Mouse (Mus musculus) C2C12 (cell line): ENCODE results near the gene Fam71e1.

Source experiments
- CTCF ChIP-seq: IDR thresholded peaks from one replicate; pipeline ENCODE4 v1.5.1; 2011; ENCODE audit not compliant: control insufficient read depth, insufficient read depth, insufficient read length
- USF1 ChIP-seq: IDR thresholded peaks from one replicate; pipeline ENCODE4 v1.6.1; 2011; ENCODE audit warnings: low read depth, mild to moderate bottlenecking, control low read depth, moderate library complexity

DNA sequence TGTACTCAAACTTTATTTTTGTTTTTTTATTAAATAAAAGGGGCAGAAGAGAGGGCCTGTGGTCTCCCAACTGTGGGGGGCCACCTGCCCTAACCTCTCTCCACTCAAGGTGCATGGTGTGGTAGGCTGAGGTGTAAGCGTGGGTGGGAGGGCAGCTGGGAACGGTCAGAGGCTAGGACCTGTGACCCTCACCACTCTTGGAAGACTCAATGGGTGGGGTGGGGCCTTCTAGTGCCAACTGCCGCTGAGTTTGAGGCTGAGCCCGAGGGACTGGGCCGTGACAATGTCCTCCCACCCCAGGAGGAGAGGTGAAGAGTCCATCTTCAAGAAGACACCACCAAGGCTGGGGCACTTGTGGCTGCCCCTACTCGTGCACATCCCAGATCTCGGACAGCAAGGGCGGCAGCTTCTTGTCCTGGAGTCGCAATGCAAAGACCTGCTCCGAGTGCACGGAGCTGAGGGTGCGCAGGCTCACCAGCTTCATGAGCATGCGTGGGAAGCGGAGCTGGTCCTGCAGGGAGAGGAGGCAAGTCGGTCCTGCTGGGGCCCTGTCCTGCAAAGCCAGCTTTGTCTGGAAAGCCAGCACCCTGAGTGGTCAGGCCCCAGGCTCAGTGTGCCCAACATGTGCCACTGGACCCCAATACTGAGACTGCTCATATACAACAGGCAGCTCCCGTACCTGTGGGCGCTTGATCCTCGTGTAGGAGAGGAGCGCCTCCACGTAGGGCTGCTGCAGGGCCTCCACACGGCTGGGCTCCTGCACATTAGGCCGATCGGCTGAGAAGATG, 53.4 kb downstream of the Fam71e1 start:
- no peak for TF ChIP-seq CTCF
- TF ChIP-seq USF1 = no peak
